Mouse (Mus musculus): ENCODE data around the gene Adam19. TPM values are rescaled to one million over a fixed set of nuclear protein-coding genes. Genes with fewer than 3 reads are reported as not detected.

The Adam19 gene
- total and polyA plus RNA-seq, 3 experiments = 3.0 to 9.0 (median 4.5) TPM

- H3K27ac ChIP-seq (ENCODE audit: insufficient read depth, low read depth) = no peak overlapping the region
- H3K27me3 ChIP-seq (replicated peaks) = no peaks in the 10 kb centered on the region
- no peak for TF ChIP-seq CHD1 (IDR thresholded peaks at IDR 0.05; ENCODE audit: low read depth, low read length)
- TF ChIP-seq ETS1 (conservative IDR thresholded peaks at IDR 0.05; ENCODE audit: low read depth, low read length) = no peak
- no peak for TF ChIP-seq EP300 (IDR thresholded peaks at IDR 0.05; ENCODE audit: low read length)
- TF ChIP-seq ZMIZ1 (IDR thresholded peaks at IDR 0.05; ENCODE audit: low read depth, low read length) = no peak
- TF ChIP-seq MAFK (IDR thresholded peaks at IDR 0.05; ENCODE audit: insufficient replicate concordance, low read length) = no peak
- no peak for TF ChIP-seq RAD21 (IDR thresholded peaks at IDR 0.05; ENCODE audit: low read depth, low read length)
- no peak for TF ChIP-seq MYC (IDR thresholded peaks at IDR 0.05; ENCODE audit: low read depth, low read length)
- peaks cover 0 to under 1% of the 10 kb centered on the region in 2 experiments; a peak in 1 of 4 replicates for H3K4me1 ChIP-seq (ENCODE audit: control insufficient read depth in 1 of 2, insufficient read depth in 2 of 2)
- dilution Hi-C loops (cut with MboI; ENCODE audit: extremely low pct_ligation_motif_present, extremely low pct_unique_long_range_greater_than_20kb, low sequenced_read_pairs) = no loop called here
- no peaks in the 10 kb centered on the region for H3K9me3 ChIP-seq (replicated peaks; ENCODE audit: low read length)
- H3K9ac ChIP-seq (ENCODE audit: insufficient read depth, low read depth) = no peak overlapping the region
- H3K4me2 ChIP-seq (ENCODE audit: insufficient read depth, low read depth, poor library complexity, severe bottlenecking) = no peak overlapping the region
- H3K36me3 ChIP-seq (replicated peaks in 1 of 2; ENCODE audit: control insufficient read depth in 1 of 2, insufficient read depth in 1 of 2, low read length in 1 of 2) = no peaks in the 10 kb centered on the region
- no peak for DNase-seq (ENCODE audit: extremely low read depth)
- H3K4me3 ChIP-seq (replicated peaks in 1 of 3; ENCODE audit: low read depth in 2 of 3, low read length in 2 of 3, poor library complexity in 1 of 3) = no peak overlapping the region
- H3K79me2 ChIP-seq (replicated peaks; ENCODE audit: control insufficient read depth, extremely low read depth, insufficient read depth, poor library complexity, severe bottlenecking) = no peaks in the 10 kb centered on the region
- in situ Hi-C loops (cut with MboI; ENCODE audit: low pct_ligation_motif_present, low pct_unique_long_range_greater_than_20kb, low sequenced_read_pairs) = loop anchor here (10.0 kb wide), 1 partner anchor 155 kb away; no protein-coding TSS in a partner anchor
Measured at GRCm38 (mm10) chr11:46039335-46039734, 16.5 kb upstream of the Adam19 start.

GRCm38 (mm10) chr11:46040841-46041556, 14.8 kb upstream of the Adam19 start:
- dilution Hi-C loops (cut with MboI; ENCODE audit: extremely low pct_ligation_motif_present, extremely low pct_unique_long_range_greater_than_20kb, low sequenced_read_pairs) = no loop called here
- no peak for DNase-seq (ENCODE audit: extremely low read depth)

More at GRCm38 (mm10) chr11:46040841-46041556, 14.8 kb upstream of the Adam19 start:
- in situ Hi-C loops (cut with MboI; ENCODE audit: low pct_ligation_motif_present, low pct_unique_long_range_greater_than_20kb, low sequenced_read_pairs) = no loop called here
- no peak for TF ChIP-seq POLR2A (IDR thresholded peaks at IDR 0.05; ENCODE audit: low read depth, low read length)
- TF ChIP-seq USF1 (IDR thresholded peaks at IDR 0.05; ENCODE audit: low read depth, low read length) = no peak
- TF ChIP-seq MAFK (IDR thresholded peaks at IDR 0.05; ENCODE audit: insufficient replicate concordance, low read length) = no peak
- no peak for TF ChIP-seq POLR2AphosphoS2 (IDR thresholded peaks at IDR 0.05; ENCODE audit: low read depth, low read length)
- TF ChIP-seq GABPA (IDR thresholded peaks at IDR 0.05; ENCODE audit: insufficient replicate concordance, low read depth, low read length) = no peak
- TF ChIP-seq IRF4 (IDR thresholded peaks at IDR 0.05; ENCODE audit: low read depth, low read length) = no peak
- no peak for TF ChIP-seq ZMIZ1 (IDR thresholded peaks at IDR 0.05; ENCODE audit: low read depth, low read length)
- TF ChIP-seq TBP (conservative IDR thresholded peaks at IDR 0.05; ENCODE audit: low read depth, low read length) = no peak
- no peak for TF ChIP-seq NELFE (IDR thresholded peaks at IDR 0.05; ENCODE audit: low read depth, low read length)
- TF ChIP-seq MXI1 (IDR thresholded peaks at IDR 0.05; ENCODE audit: low read depth, low read length) = no peak
- no peak for TF ChIP-seq HCFC1 (IDR thresholded peaks at IDR 0.05; ENCODE audit: low read depth, low read length)
- no peak for TF ChIP-seq SIN3A (IDR thresholded peaks at IDR 0.05; ENCODE audit: low read length)
- no peak for TF ChIP-seq MAZ (IDR thresholded peaks at IDR 0.05; ENCODE audit: low read depth, low read length)
- TF ChIP-seq ZKSCAN1 (IDR thresholded peaks at IDR 0.05; ENCODE audit: borderline replicate concordance, low read depth, low read length) = no peak
- no peak for TF ChIP-seq CHD1 (IDR thresholded peaks at IDR 0.05; ENCODE audit: low read depth, low read length)
- TF ChIP-seq UBTF (IDR thresholded peaks at IDR 0.05; ENCODE audit: low read depth, low read length) = no peak
- TF ChIP-seq MAX (IDR thresholded peaks at IDR 0.05; ENCODE audit: low read length) = no peak
- no peak for TF ChIP-seq JUN (IDR thresholded peaks at IDR 0.05; ENCODE audit: insufficient read depth, low read depth, low read length)
- Histone ChIP-seq H3K27me3 (replicated peaks) (no peaks in the 10 kb centered on the region), H3K36me3 (replicated peaks in 1 of 2; ENCODE audit: control insufficient read depth in 1 of 2, insufficient read depth in 1 of 2, low read length in 1 of 2) (no peaks in the 10 kb centered on the region), H3K9me3 (replicated peaks; ENCODE audit: low read length) (peaks cover 7% of the 10 kb centered on the region), H3K4me3 (replicated peaks in 1 of 3; ENCODE audit: low read depth in 2 of 3, low read length in 2 of 3, poor library complexity in 1 of 3) (no peak overlapping the region), H3K9ac (ENCODE audit: insufficient read depth, low read depth) (no peak overlapping the region), H3K79me2 (replicated peaks; ENCODE audit: control insufficient read depth, extremely low read depth, insufficient read depth, poor library complexity, severe bottlenecking) (no peaks in the 10 kb centered on the region), H3K4me2 (ENCODE audit: insufficient read depth, low read depth, poor library complexity, severe bottlenecking) (no peak overlapping the region), H3K27ac (ENCODE audit: insufficient read depth, low read depth) (no peak overlapping the region), H3K4me1 (ENCODE audit: control insufficient read depth in 1 of 2, insufficient read depth in 2 of 2) (no peaks in the 10 kb centered on the region)
